Mouse (Mus musculus) embryo, embryonic 10.5 days (tissue): Measurements from ENCODE around the gene Mrpl53.

Source experiments
- DNase-seq: peaks from one replicate; pipeline ENCODE4 v3.0.0-alpha.2; 2015; ENCODE audit warnings: low spot score

The Mrpl53 gene

DNA sequence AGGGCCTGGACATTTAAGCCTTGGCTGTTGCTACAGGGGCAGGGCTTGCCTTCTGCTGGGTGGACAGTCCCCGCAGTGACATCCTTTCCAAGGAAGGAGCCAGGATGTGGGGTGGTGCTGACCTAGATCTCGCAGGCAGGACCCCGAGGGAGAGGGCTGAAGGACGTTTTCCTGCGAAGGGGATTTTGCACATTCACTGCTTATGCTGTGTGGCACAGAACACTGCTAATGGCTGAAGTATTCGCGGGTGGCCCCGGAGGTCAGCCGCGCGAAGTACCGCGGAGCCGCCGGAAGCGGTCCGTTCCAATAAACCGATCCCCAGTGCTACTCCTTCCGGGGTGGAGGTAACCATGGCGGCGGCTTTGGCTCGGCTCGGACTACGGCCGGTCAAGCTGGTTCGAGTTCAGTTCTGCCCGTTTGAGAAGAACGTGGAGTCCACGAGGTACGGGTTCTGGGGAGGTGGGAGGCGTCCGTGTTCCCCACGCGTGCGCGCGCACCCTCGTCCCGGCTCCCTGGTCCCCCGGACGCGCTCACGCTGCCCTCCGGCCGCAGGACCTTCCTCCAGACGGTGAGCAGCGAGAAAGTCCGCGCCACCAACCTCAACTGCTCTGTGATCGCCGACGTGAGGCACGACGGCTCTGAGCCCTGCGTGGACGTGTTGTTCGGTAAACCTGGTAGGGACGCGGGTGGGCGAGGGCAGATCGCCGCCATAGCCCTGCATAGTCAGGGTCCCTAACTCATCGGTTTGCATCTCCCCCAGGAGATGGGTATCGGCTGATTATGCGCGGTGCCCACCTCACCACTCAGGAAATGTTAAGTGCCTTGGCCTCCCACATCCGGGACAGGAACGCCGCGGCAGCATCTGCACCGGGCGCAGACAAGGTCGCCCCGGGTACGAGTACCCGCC lies at the start of gene Mrpl53:
TSS of gene Mrpl53 (plus strand) at position 279 of the 907 bp plus-strand sequence.
- peak; percentile 86 for DNase-seq

GRCm38 (mm10) chr6:83065995-83066394 lies 42.8 kb upstream of the Mrpl53 start:
- DNase-seq = no peak

DNA sequence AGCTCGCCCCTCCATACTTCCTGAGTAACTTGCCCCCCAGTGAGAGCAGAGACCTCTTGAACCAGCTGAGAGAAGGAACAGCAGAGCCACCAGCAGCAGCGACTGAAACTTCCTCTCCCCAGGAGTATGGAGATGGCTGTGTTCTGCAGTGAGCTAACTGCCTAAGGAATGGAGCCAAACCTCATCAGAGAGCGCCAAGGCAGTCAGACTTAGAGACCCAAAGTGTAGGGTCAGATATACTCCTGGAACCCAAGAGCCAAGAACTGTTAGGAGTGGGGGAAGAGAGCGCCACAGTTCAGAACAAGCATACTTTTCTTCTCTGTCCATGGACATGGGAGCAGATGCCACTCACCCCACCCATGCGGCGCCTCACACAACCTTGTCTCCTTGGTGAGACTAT lies 42.4 kb upstream of the Mrpl53 start:
- no peak for DNase-seq

DNA sequence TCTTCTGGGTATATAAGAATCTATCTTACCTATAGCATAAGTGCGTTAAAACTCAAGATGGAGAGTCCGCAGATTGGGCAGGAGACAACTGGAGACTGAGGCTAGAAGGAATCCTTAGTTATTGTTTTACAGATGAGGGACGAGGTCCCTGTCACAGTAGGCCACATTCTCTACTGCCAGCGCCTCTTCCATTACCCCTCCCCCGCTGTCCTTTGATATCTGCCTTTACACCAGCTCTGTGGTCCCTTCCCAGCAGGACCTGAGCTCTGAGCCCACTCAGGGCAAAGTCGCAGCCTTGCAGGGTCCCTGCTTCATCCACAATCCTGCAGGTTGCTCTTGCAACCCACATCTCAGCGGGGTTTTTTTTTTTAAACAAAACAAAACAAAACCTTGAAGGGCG lies 40.6 kb upstream of the Mrpl53 start:
- no peak for DNase-seq

- no peak for DNase-seq
These were observed 39.9 kb upstream of the Mrpl53 start for GRCm38 (mm10) chr6:83068706-83069487.

DNA sequence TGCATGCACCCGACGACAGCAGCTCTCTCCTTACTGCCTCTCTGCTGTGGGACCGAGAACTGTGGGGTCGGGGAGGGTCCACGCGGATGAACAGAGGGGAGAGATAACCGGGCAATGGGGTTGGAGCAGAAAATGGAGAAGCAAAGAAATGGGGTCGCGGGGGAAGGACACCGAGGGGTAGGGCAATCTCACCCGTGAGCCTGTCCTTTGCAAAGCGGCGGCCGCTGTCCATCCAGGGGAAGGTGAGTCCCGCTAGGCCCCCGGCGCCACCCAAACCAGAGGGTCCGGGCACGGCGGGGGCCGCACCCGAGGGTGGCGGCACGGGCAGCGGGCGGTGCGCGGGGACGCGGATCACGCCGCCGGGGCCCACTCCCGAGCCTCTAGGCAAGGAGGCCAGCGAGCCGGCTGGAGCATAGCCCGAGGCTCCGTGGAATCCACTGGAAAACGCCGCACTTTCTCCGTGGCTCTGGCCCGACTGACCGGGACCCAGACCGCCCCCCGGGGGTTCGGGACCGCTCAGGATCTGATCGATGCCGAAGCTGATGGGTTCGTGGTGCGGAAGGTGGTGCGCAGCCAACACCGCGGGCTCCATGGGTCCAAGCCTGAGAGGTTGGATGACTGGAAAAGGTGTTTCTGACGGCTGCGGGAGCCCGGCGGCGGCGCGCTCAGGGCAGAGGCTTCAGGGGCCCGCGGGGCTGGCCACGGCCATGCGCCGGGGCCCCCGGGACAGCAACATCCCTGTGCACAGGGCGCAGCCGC lies 39.2 kb upstream of the Mrpl53 start:
- DNase-seq = peak; percentile 32

DNA sequence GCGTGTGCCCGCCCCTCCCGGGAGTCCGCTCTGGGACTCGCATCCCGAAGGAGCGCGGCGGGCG lies 38.8 kb upstream of the Mrpl53 start, which contains the start of gene Tlx2:
TSS of gene Tlx2 (minus strand) at position 47 of the 64 bp plus-strand sequence.
- DNase-seq = no peak

GRCm38 (mm10) chr6:83070311-83071219 lies 38.3 kb upstream of the Mrpl53 start:
- DNase-seq = peak; percentile 55

GRCm38 (mm10) chr6:83071220-83071619 lies 37.6 kb upstream of the Mrpl53 start:
- DNase-seq = no peak

DNA sequence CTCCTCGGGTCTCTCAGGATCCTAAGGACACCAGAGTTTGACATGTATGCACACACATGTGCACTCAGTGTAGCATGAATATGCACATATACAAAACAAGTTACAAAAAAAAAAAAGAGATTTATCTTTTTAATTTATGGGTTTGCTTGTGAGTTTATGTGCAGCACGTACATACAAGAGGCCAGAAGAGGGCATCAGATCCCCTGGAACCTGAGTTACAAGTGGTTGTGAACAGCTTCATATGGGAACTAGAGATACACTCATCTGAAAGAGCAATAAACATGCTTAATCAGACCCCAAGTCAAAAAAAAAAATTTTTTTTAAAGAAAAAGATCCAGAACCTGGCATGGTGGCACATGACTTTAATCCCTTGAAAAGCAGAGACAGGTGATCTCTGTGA lies 33.9 kb upstream of the Mrpl53 start:
- DNase-seq = no peak

DNA sequence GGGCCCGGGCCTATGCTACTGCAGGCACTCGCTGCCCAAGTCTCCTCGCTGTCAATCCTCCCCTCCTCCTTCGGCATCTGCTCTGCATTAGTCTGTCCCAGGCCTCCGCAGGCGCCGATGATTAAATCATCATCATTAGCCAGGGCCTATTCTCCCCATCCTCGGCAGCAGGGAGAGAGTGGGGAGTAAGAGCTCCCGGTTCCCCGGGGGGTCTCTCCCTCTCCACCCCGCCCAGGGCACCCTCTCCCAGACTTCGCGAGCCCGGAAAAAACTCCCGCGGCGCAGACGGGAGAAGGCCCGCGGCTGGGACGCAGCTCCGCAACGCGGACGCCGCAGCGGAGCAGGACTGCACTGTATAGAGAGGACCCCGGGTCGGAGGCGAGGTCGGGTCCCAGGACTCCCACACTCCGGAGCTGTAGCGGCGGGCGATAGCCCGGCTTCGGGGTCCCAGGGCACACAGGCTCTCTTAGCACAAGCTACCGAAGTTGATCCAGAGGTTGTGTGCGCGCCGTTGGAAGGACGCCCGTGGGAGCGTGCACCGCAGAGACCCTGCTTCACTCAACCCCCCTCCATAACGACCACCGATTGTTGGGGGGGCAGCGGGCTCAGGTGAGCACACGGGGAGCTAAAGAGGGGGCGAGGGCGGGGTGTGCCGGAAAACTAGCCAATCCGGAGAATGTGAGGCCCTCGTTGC lies 31.1 kb upstream of the Mrpl53 start, which contains the start of gene Pcgf1:
TSS of gene Pcgf1 (plus strand) at position 240 of the 694 bp plus-strand sequence.
- peak; percentile 72 for DNase-seq

DNA sequence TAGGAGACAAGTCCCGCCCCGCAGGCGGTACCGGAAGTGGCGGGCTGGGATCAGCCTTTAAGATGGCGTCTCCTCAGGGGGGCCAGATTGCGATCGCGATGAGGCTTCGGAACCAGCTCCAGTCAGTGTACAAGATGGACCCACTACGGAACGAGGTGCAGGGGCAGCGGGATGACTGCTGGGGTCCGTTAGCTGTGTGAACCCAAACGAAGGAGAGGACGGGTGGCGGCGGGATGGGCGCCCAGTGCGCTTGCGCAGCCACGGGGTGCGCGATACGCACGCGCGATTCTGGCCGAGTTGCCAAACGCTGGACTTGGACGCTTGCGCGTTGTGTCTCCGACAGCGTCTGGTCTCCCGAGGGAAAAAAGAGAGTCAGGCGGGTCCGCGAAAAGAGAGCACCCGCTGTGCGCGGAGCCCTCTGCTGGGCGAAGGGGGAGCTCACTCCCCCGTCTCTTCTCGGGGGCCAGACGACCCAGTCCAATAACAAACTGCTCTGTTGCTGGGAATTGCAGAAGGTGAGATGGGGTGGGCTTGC lies 30.4 kb upstream of the Mrpl53 start:
- DNase-seq = peak; percentile 99

DNA sequence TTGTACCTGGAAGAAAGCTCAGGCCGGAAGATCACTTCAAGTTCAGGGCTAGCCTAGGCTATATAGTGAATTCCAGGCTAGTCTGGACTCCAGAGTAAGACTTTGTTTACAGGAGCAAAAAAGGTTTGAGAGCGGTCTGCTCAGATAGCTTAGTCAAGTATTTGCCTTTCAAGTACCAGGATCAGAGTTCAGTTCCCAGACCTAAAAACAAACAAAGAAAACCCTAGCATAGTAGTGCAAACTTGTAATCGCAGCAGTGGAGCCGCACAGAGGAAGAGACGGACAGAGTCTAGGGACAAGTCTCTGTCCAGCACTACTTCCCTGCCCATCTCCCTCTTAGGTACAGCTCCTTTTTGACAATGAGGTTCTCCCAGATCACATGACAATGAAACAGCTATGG lies 28.6 kb upstream of the Mrpl53 start:
- no peak for DNase-seq

- no peak for DNase-seq
These were observed 25.3 kb upstream of the Mrpl53 start for GRCm38 (mm10) chr6:83083497-83083896.

DNA sequence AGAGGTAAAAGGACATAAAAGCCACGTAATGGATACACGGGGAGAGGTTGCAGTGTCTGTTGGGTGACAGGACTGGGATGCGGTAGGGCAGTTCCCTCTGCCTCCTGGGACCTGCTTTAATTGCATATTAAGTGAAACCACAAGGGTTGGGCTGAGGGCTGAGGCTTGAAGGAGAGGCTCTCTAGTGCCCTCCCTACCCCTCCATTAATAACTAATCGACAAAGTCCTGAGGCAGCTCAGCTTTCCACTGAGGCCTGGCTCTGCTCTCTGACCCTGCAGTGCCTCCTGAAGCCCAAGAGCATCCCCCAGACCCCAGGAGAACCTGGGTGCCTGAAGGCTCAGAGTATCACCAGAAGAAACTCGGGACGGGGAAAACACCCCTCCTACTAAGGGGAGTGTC lies 24.4 kb upstream of the Mrpl53 start:
- no peak for DNase-seq

- DNase-seq = no peak
These were observed 22.5 kb upstream of the Mrpl53 start, which contains the start of gene Lbx2 for GRCm38 (mm10) chr6:83086121-83087035. TSS of gene Lbx2 (plus strand) at chr6:83086367.

GRCm38 (mm10) chr6:83087205-83087925 lies 21.5 kb upstream of the Mrpl53 start:
- no peak for DNase-seq

DNA sequence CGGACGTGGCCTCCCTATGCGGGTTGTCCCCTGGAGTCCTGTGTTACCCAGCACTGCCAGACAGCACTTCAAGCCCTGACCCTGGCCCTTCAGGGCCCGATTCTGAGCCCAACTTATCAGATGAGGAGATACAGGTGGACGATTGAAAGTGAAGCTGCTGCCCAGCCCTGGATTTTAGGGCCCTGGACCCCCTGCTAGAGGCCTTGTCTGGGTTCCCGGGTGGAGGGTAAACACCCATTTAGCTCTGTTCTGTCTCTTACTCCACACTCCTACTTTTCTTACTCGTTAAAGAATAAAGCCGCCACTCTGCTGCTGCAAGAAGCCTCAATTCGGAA lies 20.9 kb upstream of the Mrpl53 start:
- DNase-seq = no peak
